Mouse (Mus musculus) kidney, adult 8-10 months (tissue): ENCODE results near the gene Olfr1364.

Experiments used
- DNase-seq, 2 experiments: peaks; one replicate each; pipeline ENCODE4 v3.0.0; 2022

Gene Olfr1364

GRCm38 (mm10) chr13:21581659-21582058 is at the start of gene Olfr1364:
TSS of gene Olfr1364 (minus strand) at chr13:21581759.
- DNase-seq, result no peak

- no peak for DNase-seq
These were observed 32.4 kb upstream of the Olfr1364 start, which contains the start of gene Olfr1362 for GRCm38 (mm10) chr13:21613922-21614321. TSS of gene Olfr1362 (minus strand) at chr13:21614022.

DNA sequence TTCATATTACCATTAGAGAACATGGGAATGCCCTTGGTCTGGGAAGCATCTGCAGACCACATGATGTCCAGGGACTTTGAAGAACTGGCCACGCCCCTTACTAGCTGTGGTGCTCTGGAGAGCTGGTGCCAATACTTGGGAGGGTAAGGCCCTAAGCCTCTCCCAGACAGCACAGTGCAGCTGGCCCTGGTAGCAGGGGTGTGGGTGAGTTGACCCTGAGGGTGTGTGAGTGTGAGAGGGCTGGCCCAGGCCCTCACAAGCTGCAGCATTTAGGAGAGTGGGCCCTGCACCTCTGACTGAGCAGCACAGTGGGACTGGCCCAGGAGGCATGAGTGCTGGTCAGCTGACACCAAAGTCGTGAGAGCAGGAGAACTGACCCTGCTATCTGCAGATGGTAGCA is 10.1 kb upstream of the Olfr1364 start:
- no peak for DNase-seq

DNA sequence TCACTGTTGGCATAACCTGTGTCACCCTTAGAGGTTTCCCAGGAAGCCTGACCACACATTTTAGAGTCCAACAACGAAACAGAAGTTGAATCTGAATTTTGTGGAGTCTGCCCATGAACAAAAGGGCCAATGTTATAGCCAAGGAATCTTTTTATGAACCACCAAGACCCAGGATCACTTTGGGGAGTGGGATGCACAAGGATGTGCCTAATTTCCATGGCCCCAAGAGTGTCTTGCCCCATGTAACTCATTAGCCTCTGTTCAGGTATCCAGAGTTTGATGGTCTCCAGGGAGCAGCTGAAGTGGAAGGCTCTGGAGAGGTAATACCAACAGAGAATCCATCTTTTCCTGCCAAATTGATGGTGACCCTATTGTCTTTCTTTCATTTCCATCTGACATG is 21.8 kb downstream of the Olfr1364 start, which contains the start of gene Olfr1535:
Gene Olfr1535 (minus strand): TSS at position 101 of the 400 bp plus-strand sequence.
- DNase-seq, result no peak

DNA sequence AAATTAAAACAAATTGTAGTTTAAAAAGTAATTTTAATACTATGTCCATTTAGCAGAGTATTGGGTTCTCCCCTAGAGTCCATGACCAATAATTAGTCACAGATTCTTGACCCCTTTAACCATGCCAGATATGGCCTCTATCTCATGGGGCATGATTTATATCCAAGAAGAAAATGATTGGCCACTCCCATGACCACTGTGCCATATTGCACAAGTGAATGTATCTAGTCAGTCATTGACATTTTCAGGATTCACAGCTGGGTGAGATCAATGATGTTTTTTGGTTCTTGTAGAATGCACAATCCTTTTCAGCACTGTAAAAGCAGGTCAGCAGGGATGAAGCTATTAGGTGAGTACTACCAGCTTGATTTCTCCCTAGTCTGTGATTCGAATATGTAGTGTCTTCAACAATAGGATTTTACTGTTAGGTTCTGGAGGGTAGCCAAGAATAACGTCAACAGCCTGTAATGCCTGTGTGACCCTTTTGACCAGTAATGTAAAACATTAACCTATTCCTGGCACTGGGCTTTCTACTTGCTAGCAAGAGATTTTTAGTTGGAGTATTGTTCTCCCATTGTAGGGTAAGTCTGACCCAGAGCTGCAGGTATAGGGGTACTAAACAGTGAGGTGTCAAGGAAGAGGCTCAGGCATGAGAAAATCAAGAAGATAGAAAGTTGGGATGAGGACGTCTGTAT is 31.0 kb downstream of the Olfr1364 start:
- peak; percentile 2 to 35 for DNase-seq

- no peak for DNase-seq
These were observed 32.1 kb downstream of the Olfr1364 start for GRCm38 (mm10) chr13:21549487-21549886.

GRCm38 (mm10) chr13:21542708-21543107 is 38.9 kb downstream of the Olfr1364 start, which contains the start of gene Olfr1366:
TSS of gene Olfr1366 (minus strand) at chr13:21542808.
- DNase-seq, result no peak

- peak; percentile 86 to 91 for DNase-seq
These were observed 50.8 kb downstream of the Olfr1364 start, which contains the start of gene Zkscan8 for GRCm38 (mm10) chr13:21530781-21531201. TSS of gene Zkscan8 (minus strand) at chr13:21531120.

GRCm38 (mm10) chr13:21530136-21530535 is 51.4 kb downstream of the Olfr1364 start:
- no peak for DNase-seq
